Mouse (Mus musculus): Measurements from ENCODE around the gene Znrf2. TPM values are rescaled to one million over a fixed set of nuclear protein-coding genes. Genes with fewer than 3 reads are reported as not detected.
A peak's percentile ranks its signal among the peaks of the same experiment; 100 is the strongest.
"Not testable (repeated sequence)": the region's sequence is repeated elsewhere in the genome, so short reads cannot be mapped to it uniquely, and the experiment has no call there.

Gene Znrf2
- total RNA-seq, 1 experiment from 2014 or later = 55.4 TPM

DNA sequence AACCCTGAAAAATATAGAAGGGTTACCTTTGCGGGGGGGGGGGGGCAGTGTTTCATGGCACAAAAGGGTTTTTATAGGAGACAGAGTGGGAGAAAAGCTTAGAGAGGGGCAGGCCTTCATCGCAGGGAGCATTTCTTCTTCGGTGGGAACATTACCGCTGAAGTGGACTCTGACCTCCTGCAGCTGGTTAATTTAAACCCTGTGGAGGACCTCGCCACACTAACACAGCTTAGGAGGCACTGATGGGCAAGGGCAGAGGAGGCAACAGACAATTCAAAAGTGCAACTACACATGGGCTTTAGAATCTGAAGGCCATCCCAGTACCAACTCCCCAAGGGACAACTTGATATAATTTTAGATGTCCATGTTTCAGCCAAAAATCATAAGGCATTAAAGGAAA lies 20.7 kb upstream of the Znrf2 start:
- ATAC-seq (replicated peaks in 1 of 2; ENCODE audit: insufficient read depth in 1 of 2, low FRiP score in 2 of 2, low TSS enrichment in 1 of 2, low read depth in 1 of 2, poor library complexity in 2 of 2, severe bottlenecking in 2 of 2) = no peak

DNA sequence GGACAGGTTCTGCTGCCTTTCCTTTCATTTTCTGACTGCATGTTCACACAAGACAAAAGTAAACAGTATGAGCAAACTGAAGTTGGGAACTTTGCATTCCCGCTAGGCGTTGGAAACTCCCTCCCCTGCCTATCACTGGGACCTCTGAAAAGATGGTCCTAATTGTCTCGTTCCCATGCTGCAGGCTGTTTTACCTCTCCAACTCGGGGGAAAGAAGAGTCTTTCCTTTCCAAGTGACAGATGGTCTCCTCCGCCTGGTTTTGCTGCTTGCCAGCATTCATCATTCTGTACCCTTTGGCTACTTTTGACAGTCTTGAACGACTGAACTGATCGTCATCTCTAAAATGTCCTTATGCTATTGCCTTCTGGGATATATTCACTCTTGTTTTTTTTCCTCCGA lies 14.4 kb upstream of the Znrf2 start:
- no peak for ATAC-seq (replicated peaks in 1 of 2; ENCODE audit: insufficient read depth in 1 of 2, low FRiP score in 2 of 2, low TSS enrichment in 1 of 2, low read depth in 1 of 2, poor library complexity in 2 of 2, severe bottlenecking in 2 of 2)

DNA sequence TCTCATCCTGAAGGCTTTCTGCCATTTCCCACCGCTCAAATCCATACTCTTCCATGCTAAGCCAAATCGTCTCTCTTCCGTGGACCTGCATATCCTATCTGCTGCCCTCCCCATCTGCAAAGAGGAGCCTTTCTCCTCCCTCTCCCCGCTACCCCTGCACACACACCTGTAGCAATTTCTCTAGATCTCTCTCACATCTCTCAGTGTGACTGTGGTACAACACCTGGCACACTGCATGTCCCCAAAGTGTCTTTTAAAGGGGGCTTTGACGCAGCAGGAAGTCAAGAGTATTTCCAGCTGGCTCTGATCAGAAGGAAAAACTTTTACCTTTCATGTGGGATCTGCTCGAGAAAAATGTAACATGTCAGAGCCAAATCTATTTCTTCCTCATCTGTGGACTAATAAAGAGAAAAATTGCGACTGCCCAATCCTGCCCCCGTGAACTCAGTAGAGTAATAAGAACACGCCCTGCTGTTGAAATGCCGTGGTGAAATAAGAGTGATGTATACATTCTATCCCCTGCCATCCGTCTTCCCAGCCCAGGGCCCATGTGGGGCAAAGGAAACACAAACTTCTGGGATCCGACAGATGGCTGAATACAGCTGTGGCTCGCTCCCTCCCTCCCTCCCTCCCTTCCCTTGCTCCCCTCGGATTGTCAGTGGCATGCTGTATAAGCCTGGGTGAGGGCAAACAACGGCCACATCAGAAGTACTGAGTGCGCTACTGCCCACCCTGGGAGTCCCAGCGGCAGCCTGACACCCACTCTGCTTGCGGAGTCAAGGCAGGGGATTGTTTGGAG lies 12.5 kb upstream of the Znrf2 start:
- no peak for ATAC-seq (replicated peaks in 1 of 2; ENCODE audit: insufficient read depth in 1 of 2, low FRiP score in 2 of 2, low TSS enrichment in 1 of 2, low read depth in 1 of 2, poor library complexity in 2 of 2, severe bottlenecking in 2 of 2)

DNA sequence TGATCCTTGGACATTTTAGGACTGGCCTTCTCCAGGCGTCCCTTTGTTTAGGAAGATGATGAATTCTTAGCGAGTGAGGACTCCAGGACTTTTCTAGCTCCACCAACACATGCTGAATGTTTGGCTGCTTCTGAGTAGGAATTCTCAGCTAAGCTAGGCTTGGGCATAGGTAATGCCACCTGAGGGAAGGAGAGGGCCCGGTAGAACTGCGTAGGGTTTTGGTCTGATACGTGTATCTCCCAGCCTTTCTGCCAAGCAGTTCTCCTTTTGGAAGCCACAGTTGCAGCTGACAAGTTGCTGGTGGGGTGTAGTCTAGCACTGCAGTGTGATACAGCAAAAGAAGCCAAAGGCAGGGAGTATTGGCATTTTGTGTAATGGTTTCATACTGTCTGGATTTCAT lies 10.9 kb upstream of the Znrf2 start:
- ATAC-seq (replicated peaks in 1 of 2; ENCODE audit: insufficient read depth in 1 of 2, low FRiP score in 2 of 2, low TSS enrichment in 1 of 2, low read depth in 1 of 2, poor library complexity in 2 of 2, severe bottlenecking in 2 of 2) = no peak

DNA sequence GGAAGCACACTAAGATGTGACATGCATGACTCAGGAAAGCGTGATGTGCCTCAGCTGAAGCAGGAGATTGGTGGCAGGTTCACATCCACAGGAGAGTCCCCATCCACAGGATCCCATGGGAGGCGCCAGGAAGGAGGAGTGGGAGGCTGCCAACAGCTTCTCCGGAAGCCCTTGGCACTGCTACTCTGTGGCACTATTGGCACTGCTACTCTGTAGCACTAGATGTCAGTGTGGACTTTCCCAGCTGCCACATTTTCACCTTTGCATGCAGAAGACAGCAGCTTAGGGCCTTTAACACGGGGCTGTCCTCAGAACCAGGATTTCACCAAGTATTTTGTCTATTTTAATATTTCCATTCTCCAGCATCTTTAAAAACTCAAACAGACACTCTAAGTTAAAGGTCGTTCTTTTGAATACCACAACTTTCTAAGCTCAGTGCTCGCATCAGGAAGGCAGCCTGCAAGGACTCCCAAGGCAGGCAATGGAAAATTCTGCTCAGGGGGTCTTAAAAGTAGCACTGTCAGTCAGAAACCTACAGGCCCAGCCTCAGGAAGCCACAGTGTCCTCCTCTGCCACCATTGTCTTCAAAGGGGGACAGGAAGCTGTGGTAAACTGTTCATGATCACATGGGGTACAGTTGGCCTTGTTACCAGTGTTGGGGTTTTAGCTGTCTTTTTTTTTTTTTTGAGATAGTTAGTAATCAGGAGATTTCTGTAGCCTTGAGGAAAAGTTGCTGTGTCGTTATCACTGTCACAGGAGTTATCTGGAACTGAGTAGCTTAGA lies 7.0 kb upstream of the Znrf2 start:
- peak; percentile 39 to 40; a peak in 3 of 4 replicates for ATAC-seq (replicated peaks in 1 of 2; ENCODE audit: insufficient read depth in 1 of 2, low FRiP score in 2 of 2, low TSS enrichment in 1 of 2, low read depth in 1 of 2, poor library complexity in 2 of 2, severe bottlenecking in 2 of 2)

DNA sequence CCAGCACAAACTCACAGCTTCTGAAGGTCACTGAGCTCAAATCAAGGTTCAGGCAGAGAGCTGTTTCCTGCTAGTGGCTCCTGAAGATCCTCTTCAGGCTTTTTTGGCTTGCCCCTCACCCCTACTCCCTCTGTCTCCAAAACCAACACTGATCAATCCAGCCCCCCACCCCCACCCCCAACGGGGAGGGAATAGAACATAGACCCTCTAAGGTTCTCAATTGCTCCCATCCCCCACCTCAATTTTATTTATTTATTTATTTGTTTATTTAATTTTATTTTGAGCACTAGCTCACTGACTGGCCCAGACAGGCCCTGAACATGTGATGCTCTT lies 6.4 kb upstream of the Znrf2 start:
- ATAC-seq (replicated peaks in 1 of 2; ENCODE audit: insufficient read depth in 1 of 2, low FRiP score in 2 of 2, low TSS enrichment in 1 of 2, low read depth in 1 of 2, poor library complexity in 2 of 2, severe bottlenecking in 2 of 2) = no peak

DNA sequence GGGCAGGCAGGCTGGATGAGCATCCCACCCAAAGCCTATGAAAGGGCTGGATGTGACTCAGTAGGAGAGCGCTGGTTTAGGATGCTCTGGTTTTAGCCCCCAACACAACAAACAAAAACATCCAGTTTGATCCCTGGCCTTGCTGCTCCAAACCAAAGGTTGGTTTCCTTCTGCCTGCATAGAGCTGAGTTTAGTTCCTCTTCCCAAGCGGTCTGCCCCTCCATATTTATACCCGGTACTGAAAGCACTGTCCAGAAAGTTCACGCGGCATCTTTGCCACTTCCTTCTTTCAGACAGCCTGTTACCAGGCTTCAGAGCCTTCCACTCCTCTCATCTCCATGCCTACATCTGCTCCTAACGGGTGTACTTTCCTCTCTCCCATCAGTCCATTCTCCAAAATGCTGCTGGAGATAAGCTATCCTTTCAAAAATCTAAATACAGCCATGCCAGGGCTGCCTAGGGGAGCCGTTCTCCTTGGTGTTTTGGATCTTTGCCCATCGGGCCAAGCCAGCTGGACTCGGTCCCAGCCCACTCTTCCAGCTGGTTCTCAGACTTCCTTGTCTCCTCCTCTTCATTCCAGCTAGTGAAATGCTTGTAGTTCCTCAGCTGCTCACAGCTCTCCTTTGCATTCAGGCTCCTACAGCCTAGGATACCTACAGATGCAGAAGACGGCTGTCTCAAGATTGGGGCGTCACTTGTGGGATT lies 5.0 kb upstream of the Znrf2 start:
- peak; percentile 48 to 62 for ATAC-seq (replicated peaks in 1 of 2; ENCODE audit: insufficient read depth in 1 of 2, low FRiP score in 2 of 2, low TSS enrichment in 1 of 2, low read depth in 1 of 2, poor library complexity in 2 of 2, severe bottlenecking in 2 of 2)

DNA sequence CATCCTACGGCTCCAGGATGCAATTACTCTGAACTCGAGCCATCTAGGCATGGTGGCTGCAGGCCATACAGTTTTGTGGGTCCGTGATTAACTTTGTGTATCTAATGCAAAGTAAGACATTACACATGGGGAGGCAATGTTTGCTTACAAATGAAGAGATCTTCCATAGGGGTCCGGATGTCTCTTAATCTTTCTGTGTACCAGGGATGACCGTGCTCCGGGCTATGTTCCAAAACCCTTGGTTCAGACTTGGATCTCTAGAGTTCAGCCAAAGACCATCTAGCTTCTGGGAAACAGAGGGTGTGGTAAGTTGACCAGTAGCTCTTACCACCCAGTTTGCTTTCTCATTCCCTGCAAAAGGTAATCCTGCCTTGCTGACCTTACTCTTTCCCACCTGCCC lies 4.4 kb upstream of the Znrf2 start:
- no peak for ATAC-seq (replicated peaks in 1 of 2; ENCODE audit: insufficient read depth in 1 of 2, low FRiP score in 2 of 2, low TSS enrichment in 1 of 2, low read depth in 1 of 2, poor library complexity in 2 of 2, severe bottlenecking in 2 of 2)

DNA sequence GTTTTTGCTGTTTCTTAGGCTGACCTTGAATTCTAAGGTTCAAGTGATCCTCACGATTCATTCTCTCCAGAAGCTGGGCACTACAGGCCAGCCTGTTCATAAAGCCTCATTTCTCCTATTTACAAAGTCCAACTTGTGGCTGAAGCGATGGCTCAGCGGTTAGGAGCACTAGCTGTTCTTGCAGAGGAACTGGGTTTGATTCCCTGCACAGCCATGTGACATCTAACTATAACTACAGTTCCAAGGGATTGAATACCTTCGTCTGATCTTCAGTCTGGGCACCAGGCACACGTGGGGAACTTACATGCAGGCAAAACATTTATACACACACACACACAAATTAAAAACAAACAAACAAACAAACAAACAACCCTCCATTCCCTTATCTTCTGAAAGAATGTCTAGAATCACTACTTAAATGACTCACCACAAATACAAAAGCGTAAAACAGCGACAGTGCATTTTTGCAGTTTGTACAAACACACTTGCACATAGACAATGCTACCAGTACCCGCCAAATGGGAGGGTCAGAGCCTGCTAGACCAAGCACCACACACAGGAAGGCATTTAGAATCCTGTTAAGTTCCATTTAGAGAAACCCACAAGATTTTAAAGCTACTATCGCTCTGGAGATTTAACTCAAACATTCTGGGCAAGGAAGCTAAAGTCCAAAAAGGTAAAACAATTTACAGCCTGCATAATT lies 1.1 kb upstream of the Znrf2 start:
- ATAC-seq (replicated peaks in 1 of 2; ENCODE audit: insufficient read depth in 1 of 2, low FRiP score in 2 of 2, low TSS enrichment in 1 of 2, low read depth in 1 of 2, poor library complexity in 2 of 2, severe bottlenecking in 2 of 2) = no peak

DNA sequence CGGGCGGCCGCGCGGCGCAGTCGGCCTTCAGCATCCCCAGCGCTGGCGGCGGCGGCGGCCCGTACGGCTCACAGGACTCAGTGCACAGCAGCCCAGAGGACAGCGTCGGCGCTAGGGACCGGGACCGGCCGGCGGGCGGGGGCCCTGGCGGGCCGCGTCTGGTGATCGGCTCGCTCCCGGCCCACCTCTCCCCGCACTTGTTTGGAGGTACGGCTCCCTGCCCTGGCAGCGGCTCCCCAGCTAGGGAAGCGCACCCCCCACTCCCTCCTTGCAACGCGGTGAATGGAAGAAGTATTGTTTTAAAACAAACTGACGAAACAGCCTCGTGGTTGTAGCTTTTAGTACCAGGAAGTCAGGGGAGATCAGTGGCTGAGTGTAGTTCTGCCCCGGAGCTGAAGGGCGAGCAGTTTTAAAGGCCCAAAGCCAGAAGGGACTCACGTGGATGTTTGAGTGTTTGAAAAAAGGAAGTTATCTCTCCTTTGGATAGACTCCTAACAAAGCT lies 601 bp downstream of the Znrf2 start:
- ATAC-seq (replicated peaks in 1 of 2; ENCODE audit: insufficient read depth in 1 of 2, low FRiP score in 2 of 2, low TSS enrichment in 1 of 2, low read depth in 1 of 2, poor library complexity in 2 of 2, severe bottlenecking in 2 of 2) = peak; percentile 66 to 82

DNA sequence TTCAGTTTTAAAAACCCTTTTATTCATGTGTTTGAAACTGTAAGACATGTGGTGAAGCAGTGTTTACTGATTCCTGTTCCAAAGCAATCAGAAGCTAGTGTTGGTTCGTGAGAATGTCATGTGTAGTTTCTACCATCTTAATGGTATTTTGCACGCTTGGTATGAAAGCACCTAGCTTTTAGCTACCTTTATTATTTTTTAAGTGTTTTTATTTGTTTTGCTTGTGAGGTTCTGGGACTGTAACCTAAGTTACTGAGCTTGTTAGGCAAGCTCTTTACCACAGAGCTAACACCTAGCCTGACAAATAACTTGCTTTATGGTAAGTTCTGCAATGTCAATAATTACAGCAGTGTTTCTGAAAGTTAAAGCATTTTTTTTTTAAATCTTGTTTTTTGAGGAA lies 1.7 kb downstream of the Znrf2 start:
- no peak for ATAC-seq (replicated peaks in 1 of 2; ENCODE audit: insufficient read depth in 1 of 2, low FRiP score in 2 of 2, low TSS enrichment in 1 of 2, low read depth in 1 of 2, poor library complexity in 2 of 2, severe bottlenecking in 2 of 2)

DNA sequence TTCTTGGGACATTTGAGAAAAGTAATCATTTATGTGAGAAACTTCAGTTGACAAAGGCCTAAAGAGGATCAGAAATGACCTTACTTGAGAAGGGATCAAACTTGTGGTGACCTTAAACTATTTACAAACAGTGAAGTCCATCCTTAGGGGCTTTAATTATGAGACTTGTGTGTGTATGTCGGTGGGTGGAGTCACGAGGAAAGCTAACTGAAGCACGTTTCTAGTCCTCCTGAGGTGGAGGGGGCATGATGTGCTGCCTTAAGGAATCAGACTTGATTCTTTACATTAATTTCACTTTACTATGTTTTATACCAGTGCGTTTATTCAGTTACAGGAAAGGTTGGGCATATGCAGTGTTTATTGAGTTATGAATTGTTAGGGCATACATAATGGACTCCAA lies 2.6 kb downstream of the Znrf2 start:
- ATAC-seq (replicated peaks in 1 of 2; ENCODE audit: insufficient read depth in 1 of 2, low FRiP score in 2 of 2, low TSS enrichment in 1 of 2, low read depth in 1 of 2, poor library complexity in 2 of 2, severe bottlenecking in 2 of 2) = no peak

DNA sequence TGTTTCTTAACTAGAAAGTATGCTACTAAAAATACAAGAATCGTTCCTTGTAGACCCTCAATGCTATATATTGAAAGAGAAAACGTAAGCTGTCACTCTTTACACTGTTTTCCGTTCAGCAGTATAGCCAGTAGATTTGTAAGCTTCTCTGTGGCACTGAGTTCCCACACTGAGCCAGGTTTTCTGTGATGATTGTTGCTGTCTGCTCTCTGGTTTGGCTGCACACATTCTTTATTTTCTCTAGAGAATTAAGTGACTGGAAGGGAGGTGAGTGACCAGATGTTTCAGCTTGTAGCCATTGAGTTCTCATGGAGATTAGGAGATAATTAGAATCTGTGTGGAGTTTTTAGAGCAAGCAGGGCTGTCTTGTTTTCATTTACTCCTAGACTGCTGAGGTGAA lies 3.0 kb downstream of the Znrf2 start:
- no peak for ATAC-seq (replicated peaks in 1 of 2; ENCODE audit: insufficient read depth in 1 of 2, low FRiP score in 2 of 2, low TSS enrichment in 1 of 2, low read depth in 1 of 2, poor library complexity in 2 of 2, severe bottlenecking in 2 of 2)

DNA sequence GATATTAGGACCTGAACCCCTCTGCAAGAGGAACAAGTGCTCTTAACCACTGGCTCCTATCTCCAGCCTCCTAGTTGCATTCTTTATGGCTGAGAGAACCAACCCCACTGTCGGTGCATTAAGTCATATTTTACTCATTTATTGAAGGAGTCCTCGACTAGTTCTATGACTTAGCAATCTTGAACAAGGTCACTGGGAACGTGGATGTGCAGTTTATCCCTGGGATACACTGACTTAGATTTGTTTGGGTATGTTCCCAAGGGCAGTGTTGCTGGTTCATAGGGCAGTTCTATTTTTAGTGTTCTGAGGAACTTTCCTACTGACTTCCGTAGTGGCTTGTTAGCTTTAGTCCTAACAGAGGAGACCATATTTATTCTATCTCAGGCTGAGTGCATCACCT lies 5.6 kb downstream of the Znrf2 start:
- ATAC-seq (replicated peaks in 1 of 2; ENCODE audit: insufficient read depth in 1 of 2, low FRiP score in 2 of 2, low TSS enrichment in 1 of 2, low read depth in 1 of 2, poor library complexity in 2 of 2, severe bottlenecking in 2 of 2) = no peak

DNA sequence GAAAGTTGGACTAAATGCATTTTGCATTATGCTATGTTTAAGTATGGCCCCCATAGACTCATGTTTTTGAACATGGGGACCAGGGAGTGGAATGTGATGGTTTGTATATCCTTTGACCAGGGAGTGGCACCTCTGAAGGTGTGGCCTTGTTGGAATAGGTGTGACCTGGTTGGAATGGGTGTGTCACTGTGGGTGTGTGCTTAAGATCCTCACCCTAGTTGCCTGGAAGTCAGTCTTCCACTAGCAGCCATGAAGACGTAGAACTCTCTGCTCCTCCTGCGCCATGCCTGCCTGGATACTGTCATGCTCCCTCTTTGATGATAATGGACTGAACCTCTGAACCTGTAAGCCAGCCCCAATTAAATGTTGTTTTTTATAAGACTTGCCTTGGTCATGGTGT lies 7.8 kb downstream of the Znrf2 start:
- not testable (repeated sequence) for ATAC-seq (replicated peaks in 1 of 2; ENCODE audit: insufficient read depth in 1 of 2, low FRiP score in 2 of 2, low TSS enrichment in 1 of 2, low read depth in 1 of 2, poor library complexity in 2 of 2, severe bottlenecking in 2 of 2)

DNA sequence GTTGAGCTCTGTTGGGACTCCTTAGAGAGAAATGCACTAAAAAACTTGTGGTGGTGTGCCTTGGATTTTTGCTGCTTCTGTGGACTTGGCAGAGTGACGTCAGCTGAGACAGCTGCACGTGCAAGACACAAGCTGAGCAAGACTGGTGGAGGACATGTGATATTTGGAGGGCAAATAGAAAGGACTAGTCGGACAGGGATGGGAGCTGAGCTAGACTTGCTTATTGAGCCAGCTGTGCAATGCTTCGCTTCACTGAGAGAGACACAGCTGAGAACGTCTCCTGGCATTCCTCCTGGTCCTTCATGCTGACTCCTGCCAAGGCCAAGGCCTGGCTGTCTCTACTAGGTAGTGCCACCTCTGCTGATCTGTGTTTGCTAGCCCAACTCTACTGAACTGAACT lies 10.8 kb downstream of the Znrf2 start:
- ATAC-seq (replicated peaks in 1 of 2; ENCODE audit: insufficient read depth in 1 of 2, low FRiP score in 2 of 2, low TSS enrichment in 1 of 2, low read depth in 1 of 2, poor library complexity in 2 of 2, severe bottlenecking in 2 of 2) = no peak

DNA sequence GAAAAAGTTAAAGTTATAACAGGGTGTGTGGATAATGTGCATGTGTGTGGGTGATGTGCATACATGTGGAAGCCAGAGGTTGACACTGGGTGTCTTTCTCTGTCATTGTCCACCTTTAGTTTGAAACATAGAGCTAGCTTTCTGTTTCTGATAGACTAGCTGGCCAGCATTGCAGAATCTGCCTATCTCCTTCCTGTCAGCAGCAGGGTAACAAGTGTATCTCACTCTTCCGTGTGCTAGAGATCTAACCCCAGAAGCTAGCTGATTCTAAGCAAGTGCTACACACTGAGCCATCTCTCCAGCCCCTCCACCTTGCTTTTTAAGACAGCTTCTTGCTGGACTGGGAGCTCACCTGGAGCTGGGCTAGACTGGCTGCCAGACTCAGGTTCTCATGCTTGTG lies 11.6 kb downstream of the Znrf2 start:
- ATAC-seq (replicated peaks in 1 of 2; ENCODE audit: insufficient read depth in 1 of 2, low FRiP score in 2 of 2, low TSS enrichment in 1 of 2, low read depth in 1 of 2, poor library complexity in 2 of 2, severe bottlenecking in 2 of 2) = no peak
